In genomic region chr14:105435343-105435742, GRCm38 (mm10) we compare ENCODE assay signal across 19 mouse cellular contexts.
DNase-seq lines count a peak whose midpoint lies in the region; ATAC-seq and TF ChIP-seq lines count a peak whose summit lies in the region.
"Had no signal": no experiment of that assay in that cellular context is flagged by ENCODE, and none has a peak within 500 bp of the region (broad histone marks: within the 10 kb centered on the region; RNA-seq: fewer than 3 reads in every experiment).

No protein-coding gene starts in this region.

- H3K4me2 ChIP-seq in lung, postnatal 0 days (replicated peaks; ENCODE audit: low read depth, low read length), result no peak overlapping the region
- H3K4me2 ChIP-seq: embryonic facial prominence, embryonic 12.5 days; neural tube, embryonic 15.5 days had no signal

- H3K4me1 ChIP-seq in kidney, adult 2 months (ENCODE audit: control insufficient read depth, insufficient read depth, low read length), result no peaks in the 10 kb centered on the region
- no peaks in the 10 kb centered on the region for H3K4me1 ChIP-seq in lung, postnatal 0 days (ENCODE audit: insufficient read depth, low read depth, low read length)
- H3K4me1 ChIP-seq: neural tube, embryonic 15.5 days had no signal

- no peak for TF ChIP-seq POLR2A in kidney, adult 2 months (IDR thresholded peaks at IDR 0.05; ENCODE audit: low read depth, low read length)

- H3K4me3 ChIP-seq in kidney, adult 2 months (ENCODE audit: insufficient read depth, low read depth, low read length), result no peak overlapping the region
- no peak overlapping the region for H3K4me3 ChIP-seq in lung, postnatal 0 days (ENCODE audit: low read depth, low read length)
- H3K4me3 ChIP-seq: embryonic facial prominence, embryonic 12.5 days; hindbrain, embryonic 10.5 days; midbrain, embryonic 10.5 days; neural tube, embryonic 15.5 days had no signal

- peak; percentile 74 for ATAC-seq in lung, postnatal 0 days
- ATAC-seq: activated CD4-positive, CD25-positive, alpha-beta regulatory T cell, adult 4 months had no signal

- TF ChIP-seq EP300 in lung, postnatal 0 days (IDR thresholded peaks at IDR 0.05), result peak; percentile 28; the same call in 1 of the 2 replicates

- H3K27ac ChIP-seq in kidney, adult 2 months (ENCODE audit: insufficient read depth, low read depth, low read length), result peak overlapping the region; percentile 56
- no peak overlapping the region for H3K27ac ChIP-seq in lung, postnatal 0 days (ENCODE audit: low read length)
- H3K27ac ChIP-seq: embryonic facial prominence, embryonic 12.5 days; hindbrain, embryonic 10.5 days; liver, embryonic 14.5 days; midbrain, embryonic 10.5 days; neural tube, embryonic 15.5 days had no signal

- 64% methylated on average over 6 of the region's 6 CpGs for WGBS in kidney, adult 2 months
- WGBS in lung, postnatal 0 days, result 63% methylated on average over 6 of the region's 6 CpGs

- H3K9ac ChIP-seq in lung, postnatal 0 days (replicated peaks; ENCODE audit: low read depth), result no peak overlapping the region
- H3K9ac ChIP-seq: embryonic facial prominence, embryonic 12.5 days; liver, embryonic 14.5 days; neural tube, embryonic 15.5 days had no signal

- DNase-seq in adrenal gland, adult (ENCODE audit: inconsistent age in 2 of 2, low spot score in 1 of 2), result peak; percentile 9 to 32
- no peak for DNase-seq in adrenal gland, adult 2 months
- DNase-seq in kidney, adult 2 months, result peak; percentile 50
- no peak for DNase-seq in kidney, postnatal 4 days
- peak; percentile 28 for DNase-seq in 416B (ENCODE audit: low read depth)
- DNase-seq in lung, postnatal 0 days (ENCODE audit: low spot score), result peak; percentile 50
- no peak for DNase-seq in right cerebral cortex, postnatal 36 days (ENCODE audit: low spot score in 2 of 2)
- DNase-seq in left cerebral cortex, adult 9 months (ENCODE audit: low spot score in 2 of 2), result no peak
- DNase-seq: cerebellum, postnatal 25 days; gastrocnemius, postnatal 25 days; left cerebral cortex, postnatal 4 days; thymus, postnatal 36 days had no signal

- no peaks in the 10 kb centered on the region for H3K9me3 ChIP-seq in lung, postnatal 0 days (ENCODE audit: low read length)
- H3K9me3 ChIP-seq: embryonic facial prominence, embryonic 12.5 days; hindbrain, embryonic 10.5 days; midbrain, embryonic 10.5 days; neural tube, embryonic 15.5 days had no signal

- H3K27me3 ChIP-seq in kidney, adult 2 months (replicated peaks; ENCODE audit: control insufficient read depth, insufficient read depth, low read length), result no peaks in the 10 kb centered on the region
- H3K27me3 ChIP-seq in lung, postnatal 0 days (replicated peaks; ENCODE audit: insufficient read depth, low read length), result no peaks in the 10 kb centered on the region
- H3K27me3 ChIP-seq: CH12.LX; embryonic facial prominence, embryonic 12.5 days; neural tube, embryonic 15.5 days had no signal

- no peak for TF ChIP-seq CTCF in kidney, adult 2 months (conservative IDR thresholded peaks at IDR 0.05; ENCODE audit: insufficient read depth, insufficient read length, low read depth, low read length)
- no peak for TF ChIP-seq CTCF in lung, postnatal 0 days (IDR thresholded peaks at IDR 0.05)

- no peaks in the 10 kb centered on the region for H3K36me3 ChIP-seq in kidney, adult 2 months (ENCODE audit: control insufficient read depth, insufficient read depth, low read length)
- H3K36me3 ChIP-seq in lung, postnatal 0 days (ENCODE audit: insufficient read depth, low read length), result no peaks in the 10 kb centered on the region
- H3K36me3 ChIP-seq: embryonic facial prominence, embryonic 12.5 days; hindbrain, embryonic 10.5 days; midbrain, embryonic 10.5 days; neural tube, embryonic 15.5 days had no signal

Comparison
In these comparisons a context has a peak if more than half of its experiments do, and no peak if none do; other contexts are left out.
1. DNase-seq: peak in adrenal gland, adult (2 of 2), kidney, adult 2 months (single experiment), 416B (single experiment) and lung, postnatal 0 days (single experiment); none in adrenal gland, adult 2 months (single experiment), kidney, postnatal 4 days (0 of 2), right cerebral cortex, postnatal 36 days (0 of 2) and left cerebral cortex, adult 9 months (0 of 2).